Mouse (Mus musculus) liver, adult 2 months (tissue): Measurements from ENCODE around the gene Ifna11.

Experiments used
- CTCF ChIP-seq: fragments of 200-500 bp; IDR thresholded peaks from 2 replicates; pipeline ENCODE4 v1.5.1; 2011; ENCODE audit warnings: low read depth, low read length, control low read depth
- POLR2A ChIP-seq: fragments of 200-500 bp; IDR thresholded peaks from 2 replicates; pipeline ENCODE4 v1.6.1; 2011; ENCODE audit warnings: low read length, control low read depth; ENCODE audit not compliant: insufficient read depth; ENCODE audit errors: extremely low read depth

GRCm38 (mm10) chr4:88864599-88864998 lies 44.8 kb downstream of the Ifna11 start:
- no peak for TF ChIP-seq POLR2A
- no peak for TF ChIP-seq CTCF
